Mouse (Mus musculus) T-cell, adult 2 months (primary cell): ENCODE measurements around the gene Dnajc8.
"Not testable (repeated sequence)": the region's sequence is repeated elsewhere in the genome, so short reads cannot be mapped to it uniquely, and the experiment has no call there.

Source experiments
- DNase-seq: peaks from one replicate; pipeline ENCODE4 v3.0.0; 2022; ENCODE audit warnings: low spot score

Dnajc8 gene

DNA sequence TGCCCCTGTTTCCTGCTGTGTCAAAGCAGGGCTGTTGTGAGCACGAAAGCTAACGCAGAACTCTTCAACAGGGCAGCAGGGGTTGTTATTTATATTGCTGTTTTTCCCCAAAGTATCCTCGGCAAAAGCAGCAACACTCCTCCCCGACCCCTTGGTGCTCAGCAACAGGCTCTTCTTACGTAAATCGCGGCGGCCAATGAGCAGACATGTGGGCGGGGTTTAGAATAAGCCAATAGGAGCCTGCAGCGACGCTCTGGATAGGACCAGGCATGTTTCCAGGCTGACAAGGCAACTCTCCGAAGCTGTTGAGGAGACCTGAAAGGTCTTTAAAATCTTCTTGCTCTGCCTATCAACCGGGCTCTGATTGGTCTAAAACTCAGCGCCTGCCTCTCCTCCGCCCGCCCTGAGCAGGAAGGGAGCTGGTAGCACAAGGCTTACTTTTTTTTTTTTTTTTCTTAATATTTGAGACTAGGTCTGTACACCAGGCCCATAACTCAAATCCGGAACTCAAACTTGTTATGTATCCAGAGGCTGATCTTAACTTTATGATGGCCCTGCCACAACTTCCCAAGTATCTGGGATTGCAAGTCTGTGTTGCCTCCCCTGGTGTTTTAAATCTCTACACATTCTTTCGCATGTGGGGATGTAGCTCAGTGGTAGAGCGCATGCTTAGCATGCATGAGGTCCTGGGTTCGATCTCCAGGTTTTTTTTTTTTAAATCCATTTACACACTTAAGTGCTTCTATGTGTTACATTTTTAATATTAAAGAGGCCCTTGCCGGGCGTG is 19.8 kb upstream of the Dnajc8 start:
- DNase-seq, result peak; percentile 95

DNA sequence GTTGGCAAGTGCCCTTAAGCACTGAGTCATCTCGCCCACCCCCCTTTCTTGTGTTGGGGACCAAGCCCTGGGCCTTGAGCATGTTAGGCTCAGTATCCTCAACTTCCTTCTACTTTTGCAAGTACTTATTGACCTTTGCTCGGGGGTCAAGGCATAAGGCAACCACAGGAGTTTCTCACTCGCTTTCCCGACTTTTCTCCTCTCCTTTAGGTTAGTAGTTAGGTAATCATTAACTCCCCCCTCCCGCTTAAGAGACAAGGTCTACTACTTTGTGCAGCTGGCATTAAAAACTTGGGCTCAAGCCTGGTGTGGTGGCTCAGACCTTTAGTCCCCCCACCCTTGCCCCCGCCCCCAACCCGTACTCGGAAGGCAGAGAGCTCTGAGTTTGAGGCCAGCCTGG is 17.3 kb upstream of the Dnajc8 start:
- no peak for DNase-seq

DNA sequence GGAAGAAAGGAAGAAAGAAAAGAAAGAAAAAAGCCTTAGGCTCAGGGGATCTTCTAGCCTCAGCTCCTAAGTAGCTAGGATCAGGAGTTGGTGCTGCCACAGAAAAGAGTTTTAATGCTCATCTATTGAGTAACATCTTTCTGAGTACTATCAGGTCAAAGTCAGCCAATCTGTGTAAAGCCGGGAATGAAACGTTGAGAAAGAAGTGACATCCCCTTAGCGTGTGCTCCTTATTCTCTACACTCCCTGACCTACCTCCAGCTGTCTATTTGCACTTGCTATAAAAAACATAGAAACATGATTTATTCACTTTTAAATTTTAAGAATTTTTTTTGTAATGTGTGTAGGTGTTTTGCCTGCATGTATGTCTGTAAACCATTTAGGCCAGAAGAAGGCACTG is 16.2 kb upstream of the Dnajc8 start:
- DNase-seq, result no peak

DNA sequence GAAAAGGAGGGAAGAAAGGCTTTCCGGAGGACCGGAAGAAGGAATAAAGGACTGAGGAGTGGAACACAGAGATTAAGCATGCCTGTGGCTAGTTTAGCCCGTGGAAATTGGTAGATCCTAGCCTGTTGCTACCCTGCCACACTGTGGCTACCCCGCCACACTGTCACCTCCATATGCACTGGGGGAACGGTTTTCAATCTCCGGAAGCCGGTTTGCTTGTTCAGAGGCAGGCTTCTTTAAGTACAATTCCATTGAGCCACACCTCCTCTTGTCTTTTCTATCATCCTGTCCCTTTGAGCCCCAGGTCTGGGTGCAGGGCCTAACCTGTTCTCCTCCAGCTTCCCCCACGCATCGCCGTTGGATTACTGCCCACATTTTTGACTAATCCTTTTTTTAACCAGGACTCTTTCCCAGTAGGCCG is 11.0 kb upstream of the Dnajc8 start:
- no peak for DNase-seq

DNA sequence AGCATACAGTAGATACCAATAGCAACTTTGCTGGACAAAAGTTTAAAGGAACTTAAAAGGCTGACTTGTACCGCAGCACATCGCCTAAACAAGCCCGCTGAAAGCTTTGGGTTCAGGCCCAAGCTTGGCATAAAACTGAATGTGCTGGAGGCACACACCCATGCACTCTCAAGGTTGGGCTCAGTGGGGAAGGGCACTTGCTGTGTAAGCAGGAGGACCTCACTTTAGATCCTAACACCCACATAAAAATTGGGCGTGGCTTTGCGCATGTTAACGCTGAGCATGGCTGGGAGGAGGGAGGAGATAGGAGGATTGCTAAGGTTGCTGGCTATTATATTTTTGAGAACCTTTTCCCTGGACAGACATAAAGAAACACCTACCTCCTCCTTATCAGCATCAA is 10.5 kb upstream of the Dnajc8 start:
- DNase-seq, result no peak

DNA sequence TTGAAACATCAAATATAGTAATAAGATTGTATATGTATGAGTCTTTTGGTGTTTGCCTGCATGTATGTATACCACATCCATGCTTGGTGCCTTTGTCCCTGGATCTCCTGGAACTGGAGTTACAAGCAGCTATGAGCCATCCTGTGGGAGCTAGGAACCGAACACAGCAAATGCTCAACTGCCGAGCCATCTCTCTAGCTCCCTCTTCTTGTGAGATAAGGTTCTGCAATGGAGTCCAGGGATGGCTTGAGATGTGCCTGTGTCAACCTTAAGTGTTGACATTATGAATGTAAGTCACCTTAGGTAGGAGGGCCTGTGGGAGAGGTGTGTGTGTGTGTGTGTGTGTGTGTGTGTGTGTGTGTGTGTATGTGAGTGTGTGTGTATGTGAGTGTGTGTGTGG is 8.7 kb upstream of the Dnajc8 start:
- peak; percentile 27 for DNase-seq

DNA sequence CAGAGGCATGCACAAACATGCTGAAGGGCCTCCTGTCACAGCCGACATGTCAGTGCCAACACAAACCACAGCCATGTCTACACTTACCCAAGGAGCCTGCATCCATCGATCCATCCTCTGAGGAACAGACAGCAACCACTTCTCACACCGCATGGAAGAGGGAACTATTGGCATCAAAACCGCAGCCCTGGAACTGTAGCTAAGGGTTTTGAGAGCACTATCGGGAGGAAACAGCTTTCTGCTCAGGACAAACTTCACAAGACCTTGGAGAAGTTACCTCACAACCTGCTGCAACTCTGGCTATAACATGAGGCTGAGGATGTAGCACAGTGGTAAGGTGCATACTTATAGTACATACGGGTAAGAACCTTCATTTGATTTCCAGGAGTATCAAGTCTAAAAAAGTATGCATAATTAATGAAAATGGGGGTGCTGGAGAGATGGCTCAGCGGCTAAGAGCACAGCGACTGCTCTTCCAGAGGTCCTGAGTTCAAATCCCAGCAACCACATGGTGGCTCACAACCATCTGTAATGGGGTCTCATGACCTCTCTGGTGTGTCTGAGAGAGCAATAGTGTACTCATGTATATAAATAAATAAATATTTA is 7.3 kb upstream of the Dnajc8 start:
- no peak for DNase-seq

DNA sequence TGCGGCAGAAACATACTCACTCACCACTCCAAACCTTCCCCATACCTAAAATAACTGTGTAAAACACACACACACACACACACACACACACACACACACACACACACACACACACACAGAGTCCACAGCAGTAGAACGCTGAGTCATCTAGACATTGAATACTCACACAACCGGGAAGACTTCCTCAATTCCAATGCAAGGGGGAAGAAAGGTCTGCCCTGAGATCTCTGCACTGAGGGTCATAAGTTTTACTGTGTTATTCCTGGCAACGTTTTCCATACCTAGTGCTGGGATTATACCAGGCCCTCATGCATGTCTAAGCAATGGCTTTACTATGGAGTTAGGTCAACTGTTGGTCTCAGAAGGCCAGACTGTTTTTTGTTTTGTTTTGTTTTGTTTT is 6.0 kb upstream of the Dnajc8 start:
- DNase-seq, result no peak

DNA sequence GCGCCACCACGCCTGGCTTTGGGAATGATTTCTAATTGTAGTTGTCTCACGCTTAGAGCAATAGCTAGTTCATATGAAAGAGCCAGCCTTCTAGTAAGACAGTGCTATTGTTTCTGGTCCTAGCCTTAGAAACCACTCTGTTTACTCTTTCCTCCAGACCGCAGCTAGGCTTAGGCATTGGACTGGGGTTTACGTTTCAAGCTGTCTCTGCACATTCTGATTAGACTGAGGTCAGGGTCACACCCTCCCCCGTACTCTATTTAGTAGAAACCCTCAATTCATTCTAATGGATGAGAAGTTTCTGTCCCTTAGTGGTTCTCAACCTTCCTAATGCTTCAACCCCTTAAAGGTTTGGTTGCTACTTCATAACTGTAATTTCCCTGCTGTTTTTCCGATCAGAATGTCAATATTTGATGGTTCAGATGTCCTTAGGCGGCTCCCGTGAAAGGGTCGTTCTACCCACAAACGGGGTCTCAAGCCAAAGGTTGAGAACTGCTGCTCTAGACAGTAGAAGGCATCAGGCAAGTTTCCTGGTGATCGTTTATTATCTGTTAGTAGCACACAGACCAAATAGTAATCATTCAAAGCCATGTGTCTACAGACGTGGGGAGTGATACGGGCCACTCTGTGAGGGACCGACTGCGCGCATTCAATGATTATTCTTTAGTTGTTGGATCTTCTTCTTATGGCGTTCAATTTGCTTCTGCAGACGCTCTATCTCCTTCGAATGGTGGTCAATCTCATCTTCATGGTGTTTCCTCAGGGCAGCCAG is 5.1 kb upstream of the Dnajc8 start:
- DNase-seq, result no peak

DNA sequence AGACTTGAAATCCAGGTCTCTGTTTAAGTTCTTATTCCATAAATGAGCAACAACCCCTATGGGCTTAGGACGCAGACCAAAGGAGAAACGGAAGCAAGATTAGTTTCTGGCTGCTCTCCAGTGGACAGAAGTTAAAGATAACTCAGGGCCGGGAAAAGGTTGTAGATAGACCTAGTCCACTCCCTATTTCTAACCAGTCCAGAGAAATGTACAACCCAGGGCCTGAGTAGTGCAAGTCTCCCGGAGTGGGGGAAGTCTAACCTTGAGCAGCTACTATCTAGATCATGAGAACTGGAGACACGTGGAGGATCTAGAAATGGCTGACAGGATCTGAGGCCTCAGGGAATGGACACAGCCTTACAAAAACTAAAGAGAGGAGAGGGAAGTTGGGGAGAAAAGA is 2.9 kb upstream of the Dnajc8 start:
- no peak for DNase-seq

DNA sequence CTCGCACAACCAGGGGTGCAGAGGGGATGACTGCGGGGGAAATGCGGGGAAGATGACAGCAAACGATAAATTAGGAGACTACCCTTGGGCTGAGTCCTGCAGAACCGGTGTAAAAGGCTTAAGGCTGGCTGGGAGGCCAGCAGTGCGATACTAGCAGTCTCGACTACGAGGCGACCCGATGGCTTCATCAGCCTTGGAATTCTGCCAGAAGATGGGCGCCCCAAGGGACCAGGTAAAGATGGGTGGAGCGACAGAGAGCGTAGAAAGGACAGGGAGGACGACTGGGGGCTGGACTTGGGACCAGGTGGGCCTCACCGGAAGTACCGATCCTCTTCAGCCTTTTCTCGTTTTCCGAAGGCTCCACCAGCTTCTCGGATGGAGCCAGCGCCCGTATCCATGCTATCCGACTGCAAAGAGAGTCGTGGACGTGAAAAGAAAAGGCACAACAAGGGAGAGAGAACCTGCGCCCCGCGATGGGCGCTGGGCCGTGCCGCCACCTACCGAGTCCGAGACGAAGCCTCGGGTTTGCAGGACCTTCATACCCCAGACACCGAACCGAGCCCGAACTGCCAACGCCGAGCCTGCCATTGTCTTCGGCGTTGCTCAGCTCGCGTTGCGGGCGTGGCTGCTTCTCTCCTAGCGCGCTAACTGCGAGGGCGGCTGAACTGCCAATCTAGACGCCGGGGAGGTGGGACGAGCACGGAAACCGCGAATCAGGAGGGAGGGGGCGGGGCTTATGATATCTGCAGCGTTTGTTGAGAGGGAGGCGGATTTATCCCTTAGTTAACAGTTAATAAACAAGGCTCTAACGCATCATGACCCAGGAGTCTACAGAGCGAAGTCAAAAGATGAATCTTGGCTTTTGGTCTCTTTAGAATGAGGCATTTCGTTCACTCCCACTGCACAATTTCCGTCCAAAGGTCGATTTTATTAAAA is 2.1 kb upstream of the Dnajc8 start, which contains the start of gene Atpif1:
Gene Atpif1, minus strand, starts transcription at position 679 of the 936 bp plus-strand sequence.
- peak; percentile 88 for DNase-seq

DNA sequence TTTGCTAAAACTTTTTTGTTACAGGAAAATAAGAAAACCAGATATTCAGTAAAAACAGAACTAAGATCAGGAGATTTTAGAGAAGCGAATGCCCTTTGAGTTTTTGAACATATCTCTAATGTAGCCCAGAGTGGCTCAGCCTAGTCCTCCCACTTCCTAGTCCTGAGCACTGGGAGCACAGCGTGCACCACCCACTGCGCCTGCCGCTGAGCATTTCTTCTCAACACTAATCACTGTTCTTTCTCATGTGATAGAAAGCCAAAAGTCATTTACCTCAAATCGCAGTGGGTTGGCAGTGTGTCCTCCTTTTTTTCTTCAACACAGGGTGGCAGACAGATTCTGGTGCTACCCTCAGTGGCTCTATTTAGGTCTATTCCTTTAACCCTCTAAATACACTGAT is 4.1 kb downstream of the Dnajc8 start:
- no peak for DNase-seq

DNA sequence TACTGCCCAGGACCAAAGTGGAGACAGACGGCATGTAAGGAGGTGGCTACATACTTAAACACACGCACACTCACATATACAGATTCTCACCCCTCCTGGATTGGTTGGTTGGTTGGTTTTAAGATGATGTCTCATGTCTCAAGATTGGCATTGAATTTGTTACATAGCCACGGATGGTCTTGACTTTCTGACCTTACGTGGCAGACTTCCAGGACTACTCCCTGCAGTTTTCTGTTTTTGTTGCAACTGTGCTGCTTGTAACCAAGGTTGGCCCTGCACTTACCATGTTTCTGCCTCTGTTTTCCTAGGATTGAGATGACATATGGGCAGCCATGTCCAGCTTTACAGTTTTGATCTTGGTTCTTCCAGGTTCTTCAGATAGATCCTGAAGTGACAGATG is 6.1 kb downstream of the Dnajc8 start:
- no peak for DNase-seq

DNA sequence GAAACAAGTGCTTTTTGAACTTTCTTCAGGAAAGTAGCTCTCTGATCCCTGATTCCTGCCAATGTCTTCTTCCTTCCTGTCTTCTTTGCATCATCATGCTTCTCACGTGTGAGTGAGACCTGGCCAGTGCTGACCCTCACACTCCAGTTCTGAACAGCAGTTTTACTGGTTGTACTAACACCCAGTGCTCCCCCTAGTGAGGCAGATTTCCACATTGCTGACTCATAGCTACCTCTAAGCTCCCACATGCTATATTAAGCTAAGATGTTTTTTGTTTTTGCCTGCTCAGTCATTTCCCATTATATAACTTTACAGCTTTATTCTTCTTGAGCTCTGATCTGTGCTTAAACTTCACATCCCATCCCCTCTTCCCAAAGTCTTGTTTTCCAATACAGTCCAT is 7.4 kb downstream of the Dnajc8 start:
- DNase-seq, result no peak

DNA sequence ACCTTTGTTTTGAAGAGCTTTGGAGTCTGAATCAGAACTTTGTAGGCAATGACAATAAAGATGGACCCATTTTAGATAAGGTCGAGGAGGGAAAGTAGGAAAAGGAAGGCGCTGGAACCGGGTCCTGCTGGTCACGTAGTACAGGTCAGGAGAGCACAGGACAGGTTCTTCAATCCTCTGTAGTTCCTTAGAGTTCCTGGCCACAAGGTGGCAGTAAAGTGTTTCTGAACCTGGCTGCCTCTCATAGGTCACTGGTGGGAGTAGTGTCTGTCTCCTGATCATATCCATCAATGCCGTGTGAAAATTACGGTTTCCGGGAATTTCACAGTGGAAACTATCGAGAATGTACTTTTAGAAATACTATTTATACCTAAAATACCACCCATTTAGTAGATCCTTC is 10.5 kb downstream of the Dnajc8 start:
- peak; percentile 43 for DNase-seq

DNA sequence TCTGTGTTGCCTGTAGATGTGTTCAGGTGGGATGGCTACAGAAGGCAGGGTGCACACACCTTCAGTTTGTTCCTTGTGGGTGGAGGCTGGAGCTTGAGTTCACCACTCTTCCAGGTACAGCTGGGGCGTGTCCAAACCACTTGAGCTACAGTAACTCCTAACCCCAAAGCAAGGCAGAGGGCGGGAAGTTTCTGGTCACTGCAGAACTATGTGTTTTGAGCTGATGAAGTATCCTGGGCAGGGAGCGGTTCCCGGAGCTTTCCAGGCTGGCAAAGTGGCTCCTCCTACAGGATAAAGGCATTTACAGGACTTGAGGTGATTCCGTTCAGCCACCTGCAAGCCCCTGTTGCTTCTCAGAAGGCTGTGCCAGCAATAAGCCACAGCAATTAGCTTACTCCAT is 18.9 kb downstream of the Dnajc8 start:
- no peak for DNase-seq

DNA sequence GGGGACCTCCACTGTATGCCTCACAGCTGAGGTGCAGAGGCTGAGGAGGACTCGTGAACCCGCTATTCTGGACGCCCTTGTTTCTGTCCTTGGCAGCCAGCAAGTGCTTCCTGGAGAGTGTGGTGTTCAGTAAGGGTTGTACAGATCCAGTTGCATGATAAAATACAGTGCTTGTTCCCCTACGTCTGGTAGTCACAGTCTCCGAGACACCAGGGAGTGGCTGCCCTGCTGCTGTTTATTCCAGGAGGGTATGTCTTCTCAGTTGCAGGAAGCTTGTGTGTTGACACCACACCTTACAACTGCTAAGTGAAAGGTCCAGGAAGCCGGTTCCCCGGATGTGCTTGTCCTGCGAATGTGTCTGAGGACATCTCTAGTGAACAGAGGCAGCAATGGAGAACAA is 19.3 kb downstream of the Dnajc8 start:
- DNase-seq, result no peak

DNA sequence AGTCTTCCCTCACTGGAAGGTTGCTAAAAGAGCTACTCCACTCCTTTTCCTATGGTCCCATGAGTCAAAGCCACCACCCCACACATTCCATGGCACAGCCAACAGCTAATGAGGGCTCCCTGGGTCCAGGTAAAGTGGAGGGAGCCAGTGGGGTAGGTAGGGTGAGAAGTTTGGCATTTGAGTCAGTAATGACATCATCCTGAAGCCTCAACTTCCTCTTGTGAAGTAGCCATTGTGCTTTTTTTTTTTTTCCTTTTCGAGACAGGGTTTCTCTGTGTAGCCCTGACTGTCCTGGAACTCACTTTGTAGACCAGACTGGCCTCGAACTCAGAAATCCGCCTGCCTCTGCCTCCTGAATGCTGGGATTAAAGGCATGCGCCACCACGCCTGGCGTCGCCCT is 20.2 kb downstream of the Dnajc8 start:
- DNase-seq, result not testable (repeated sequence)

DNA sequence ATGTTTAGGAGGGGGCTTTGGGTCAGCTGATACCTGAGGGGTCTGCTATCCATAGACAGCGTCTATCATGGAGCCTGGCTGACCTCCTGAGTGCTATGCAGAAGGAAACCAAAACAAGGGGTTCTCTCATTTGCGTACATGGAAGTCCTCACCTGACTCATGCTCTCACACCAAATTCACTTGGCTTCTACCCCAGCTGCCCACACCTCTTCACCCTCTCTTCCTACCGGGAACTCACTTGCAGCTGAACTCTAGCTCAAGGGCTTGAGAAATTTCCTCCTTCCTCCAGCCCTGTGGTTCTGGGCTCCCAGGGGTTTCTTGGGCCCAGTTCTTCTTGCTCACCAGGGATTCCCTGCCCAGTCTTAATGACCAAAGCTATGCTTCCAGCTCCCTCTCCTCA is 27.9 kb downstream of the Dnajc8 start:
- no peak for DNase-seq

DNA sequence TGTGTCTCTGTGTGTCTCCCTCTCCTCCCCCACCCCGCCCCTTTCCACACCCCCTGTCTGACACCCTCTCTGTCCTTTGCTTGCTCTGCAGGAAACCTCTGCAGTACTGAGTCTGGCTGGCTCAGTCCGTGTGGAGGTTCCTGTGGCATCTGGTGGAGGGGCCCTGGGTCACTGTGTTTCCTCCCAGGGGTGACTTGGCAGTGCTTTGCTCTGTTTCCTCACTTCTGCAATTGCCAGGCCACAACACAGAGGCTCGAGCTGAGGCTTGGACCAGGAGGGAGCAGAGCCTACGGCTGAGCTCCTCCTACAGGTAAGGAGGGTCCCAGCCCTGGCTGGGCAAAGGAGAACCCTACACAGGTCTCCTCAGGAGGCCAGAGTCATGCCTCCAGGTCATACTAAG is 28.6 kb downstream of the Dnajc8 start, which contains the start of gene Ptafr:
Gene Ptafr, plus strand, starts transcription at position 103 of the 400 bp plus-strand sequence.
- DNase-seq, result no peak

DNA sequence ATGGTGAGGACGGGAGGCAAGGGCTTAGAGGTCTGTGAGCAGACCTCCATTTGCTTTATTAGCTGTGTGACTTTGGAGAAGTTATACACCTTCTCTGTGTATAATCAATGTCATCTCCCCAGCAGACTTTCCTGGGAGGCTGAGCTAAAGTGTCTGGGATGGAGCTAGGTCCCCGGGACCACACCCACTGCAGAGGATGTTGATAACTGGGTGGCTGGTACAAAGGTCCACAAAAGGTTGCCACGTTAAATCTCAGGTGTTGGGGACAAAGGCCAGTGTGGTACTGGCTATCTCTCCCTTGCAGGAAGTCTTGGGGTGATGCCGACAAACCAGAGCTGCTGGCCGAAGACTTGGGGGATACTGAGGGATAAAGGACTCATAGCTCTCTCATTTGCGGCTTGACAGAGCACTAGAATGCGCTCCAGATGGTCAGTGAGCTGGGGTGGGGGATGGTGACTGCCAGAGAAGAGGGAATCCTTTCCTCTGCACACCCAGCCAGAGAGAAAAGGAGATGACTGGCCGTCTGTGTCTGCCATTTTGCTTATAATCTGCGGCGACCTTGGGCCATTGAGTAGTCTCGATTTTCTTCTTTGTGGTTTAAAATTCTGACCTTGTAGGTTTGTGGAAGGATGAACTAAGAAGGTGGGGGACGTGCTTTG is 29.9 kb downstream of the Dnajc8 start:
- DNase-seq, result no peak
